Mouse (Mus musculus) lung, adult 10 weeks (tissue): ENCODE data around the gene Tbk1. TPM values are rescaled to one million over a fixed set of nuclear protein-coding genes. Genes with fewer than 3 reads are reported as not detected.

Experiments
- polyA plus RNA-seq: library from polyadenylated mRNA; stranded (reverse); fragments of 350-450 nt; fragmentation: Illumina TruSeq; extraction: RNeasy Lipid Tissue Mini Kit (QIAGEN cat#74804); gene quantifications from one replicate; pipeline ENCODE4 v1.2.3, GENCODE M21; 2014; ENCODE audit warnings: low read depth, low replicate concordance; ENCODE audit not compliant: insufficient read depth

Gene Tbk1
- polyA plus RNA-seq = 18.7 TPM

GRCm38 (mm10) chr10:121586675-121587370 lies at the start of gene Tbk1:
TSS of gene Tbk1 (minus strand) at chr10:121586787.

DNA sequence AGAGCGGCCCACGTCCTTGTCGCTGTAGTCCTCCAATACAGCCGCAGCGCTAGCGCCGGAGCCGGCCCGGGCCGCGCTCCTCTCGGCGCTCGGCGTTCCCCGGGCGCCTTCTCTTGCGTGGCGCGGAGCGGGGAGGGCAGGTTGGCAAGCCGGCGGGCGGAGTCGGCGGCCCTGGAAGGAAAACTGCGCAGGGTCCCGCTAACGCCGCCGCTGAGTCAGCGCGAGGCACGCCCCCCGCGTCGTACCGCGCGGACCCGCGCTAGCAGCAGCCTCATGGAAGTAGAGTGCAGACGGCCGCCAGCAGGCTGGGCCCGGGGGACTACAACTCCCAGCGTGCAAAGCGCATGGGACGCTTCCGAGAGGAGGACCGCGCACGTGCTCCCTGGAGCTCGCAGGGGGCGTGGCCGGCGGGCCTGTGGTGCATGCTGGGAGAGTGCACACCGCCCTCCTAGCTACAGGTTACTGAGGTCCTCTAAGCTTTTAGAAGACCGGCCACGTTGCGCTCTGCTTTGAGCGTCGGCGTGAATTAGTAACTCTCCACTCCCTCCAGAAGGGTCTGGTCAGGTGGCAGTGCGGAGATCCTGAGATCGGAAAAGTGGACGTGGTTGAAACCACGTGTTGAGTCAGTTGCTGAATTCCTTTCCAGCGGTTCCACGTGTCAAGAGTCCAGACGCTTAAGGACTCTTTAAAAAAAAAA lies 39.7 kb upstream of the Tbk1 start, which contains the start of gene Xpot:
Gene Xpot, minus strand, starts transcription at position 147 of the 697 bp plus-strand sequence.

Other genes with a start within 250 kb of the Tbk1 start
- gene Tbc1d30, start 235.5 kb downstream of the Tbk1 start, polyA plus RNA-seq = 7.7 TPM
- 52.5 TPM for gene Gns, start 221.7 kb downstream of the Tbk1 start, polyA plus RNA-seq
- gene Rassf3, start 110.4 kb downstream of the Tbk1 start, polyA plus RNA-seq = 102 TPM
- gene Xpot, start 39.5 kb upstream of the Tbk1 start, polyA plus RNA-seq = 25.4 TPM
- 0.23 TPM for gene D930020B18Rik, start 54.8 kb upstream of the Tbk1 start, polyA plus RNA-seq
- gene BC048403, start 153.2 kb upstream of the Tbk1 start, polyA plus RNA-seq = 4.1 TPM